Mouse (Mus musculus): ENCODE data around the gene Palm2. TPM values are rescaled to one million over a fixed set of nuclear protein-coding genes. Genes with fewer than 3 reads are reported as not detected.
A peak's percentile ranks its signal among the peaks of the same experiment; 100 is the strongest.

Palm2 gene
- total RNA-seq, 2 experiments from 2014 or later = 45.6 to 56.3 TPM

- DNase-seq (ENCODE audit: low spot score in 2 of 2) = peak; percentile 60 to 73
Observed at GRCm38 (mm10) chr4:57567666-57568206, 133.7 kb downstream of the Palm2 start, which contains the start of gene Pakap. Pakap (plus strand) TSS chr4:57568179.

DNA sequence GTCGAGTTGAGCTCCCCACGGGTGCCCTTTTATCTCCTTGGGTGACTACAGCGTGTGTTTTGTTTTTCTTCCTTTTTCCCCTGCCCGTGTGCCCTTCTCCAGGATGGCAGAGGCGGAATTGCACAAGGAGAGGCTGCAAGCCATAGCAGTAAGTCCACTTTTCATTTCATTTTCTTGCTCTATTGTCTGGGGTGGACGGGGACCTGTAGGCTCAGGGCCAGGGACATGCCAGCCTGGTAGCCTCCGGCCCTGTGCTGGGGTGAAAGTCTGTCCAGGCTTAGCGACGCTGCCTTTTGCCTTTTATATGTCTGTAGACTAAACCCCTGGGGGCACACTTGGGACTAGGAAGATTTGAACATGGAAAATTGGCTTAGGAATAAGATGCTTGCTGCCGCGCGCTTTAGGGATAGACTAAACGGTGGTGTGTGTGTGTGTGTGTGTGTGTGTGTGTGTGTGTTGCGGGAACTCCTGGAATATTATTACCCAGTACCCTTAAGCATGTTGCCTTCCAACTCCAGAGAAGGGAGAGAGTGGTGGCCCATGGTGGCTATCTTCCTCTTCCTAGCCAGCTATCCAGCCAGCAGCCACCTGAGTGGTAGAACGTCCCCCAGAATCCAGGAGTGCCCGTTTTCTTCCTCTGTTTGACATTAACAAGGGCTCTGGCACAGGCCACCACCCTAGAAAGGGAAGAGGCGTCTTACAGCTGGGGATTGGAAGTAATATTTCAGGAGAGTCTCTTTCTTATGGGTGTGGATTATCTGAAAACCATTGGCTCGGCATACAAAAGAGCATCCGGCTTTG, 134.4 kb downstream of the Palm2 start:
- no peak for DNase-seq (ENCODE audit: low spot score in 2 of 2)

- no peak for DNase-seq (ENCODE audit: low spot score in 2 of 2)
Observed at GRCm38 (mm10) chr4:57569069-57569355, 135.0 kb downstream of the Palm2 start.

DNA sequence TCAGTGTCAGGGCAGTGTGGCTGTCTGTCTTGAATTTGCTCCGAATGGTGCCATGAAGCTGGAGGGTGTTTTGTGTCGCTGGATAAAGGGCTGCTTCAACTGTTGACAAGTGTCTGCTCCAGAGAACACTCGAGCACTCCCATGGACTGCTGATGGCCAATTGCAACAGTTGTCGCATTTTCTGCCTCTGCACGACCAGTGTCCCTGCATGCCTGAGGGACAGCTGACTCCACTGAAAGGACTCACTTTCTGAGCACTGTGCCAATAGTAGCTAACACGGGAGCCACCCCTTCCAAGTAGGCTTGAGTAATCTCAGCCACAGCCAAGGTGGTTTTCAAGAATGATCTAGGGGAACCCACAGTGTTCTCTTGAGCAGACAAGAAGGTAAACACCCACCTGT, 135.7 kb downstream of the Palm2 start:
- no peak for DNase-seq (ENCODE audit: low spot score in 2 of 2)

DNA sequence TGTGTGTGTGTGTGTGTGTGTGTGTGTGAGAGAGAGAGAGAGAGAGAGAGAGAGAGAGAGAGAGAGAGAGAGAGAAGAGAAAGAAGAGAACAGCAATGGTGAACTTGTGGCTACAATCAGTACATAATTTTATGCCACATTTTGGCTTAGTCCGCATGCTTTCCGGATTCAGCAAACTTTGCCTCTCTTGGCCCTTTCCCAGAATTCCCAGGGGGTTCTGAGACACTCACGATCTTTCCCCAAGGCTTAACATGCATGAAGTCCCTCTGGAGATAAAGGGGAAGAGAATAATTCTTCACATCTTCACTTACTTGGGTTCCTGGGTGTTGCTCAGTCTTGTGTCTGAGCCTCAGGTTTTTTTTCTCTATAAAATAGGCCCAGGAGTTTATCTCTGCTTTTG, 136.2 kb downstream of the Palm2 start:
- no peak for DNase-seq (ENCODE audit: low spot score in 2 of 2)

- DNase-seq (ENCODE audit: low spot score in 2 of 2) = no peak
Observed at GRCm38 (mm10) chr4:57574181-57574580, 140.1 kb downstream of the Palm2 start.

- DNase-seq (ENCODE audit: low spot score in 2 of 2) = no peak
Observed at GRCm38 (mm10) chr4:57574646-57575045, 140.6 kb downstream of the Palm2 start.

DNA sequence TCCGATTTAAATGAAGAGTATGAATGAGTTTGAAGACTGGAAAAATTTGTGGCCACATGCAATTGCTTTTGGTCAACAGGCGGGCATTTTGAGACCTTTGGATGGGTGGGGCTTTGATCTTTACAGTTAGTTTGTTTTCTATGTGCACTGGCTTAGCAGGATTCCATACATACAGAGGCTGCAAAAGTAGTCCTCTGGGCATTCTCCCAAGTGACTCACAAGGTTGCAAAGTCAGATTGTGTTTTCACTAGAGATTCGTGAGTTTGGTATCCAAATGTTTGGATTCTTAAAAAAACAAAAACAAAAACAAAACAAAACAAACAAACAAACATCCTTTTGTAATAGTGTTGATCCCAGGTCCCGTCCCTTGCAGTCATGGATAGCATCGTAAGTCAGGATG, 141.6 kb downstream of the Palm2 start:
- no peak for DNase-seq (ENCODE audit: low spot score in 2 of 2)

GRCm38 (mm10) chr4:57576095-57576494, 142.0 kb downstream of the Palm2 start:
- no peak for DNase-seq (ENCODE audit: low spot score in 2 of 2)

DNA sequence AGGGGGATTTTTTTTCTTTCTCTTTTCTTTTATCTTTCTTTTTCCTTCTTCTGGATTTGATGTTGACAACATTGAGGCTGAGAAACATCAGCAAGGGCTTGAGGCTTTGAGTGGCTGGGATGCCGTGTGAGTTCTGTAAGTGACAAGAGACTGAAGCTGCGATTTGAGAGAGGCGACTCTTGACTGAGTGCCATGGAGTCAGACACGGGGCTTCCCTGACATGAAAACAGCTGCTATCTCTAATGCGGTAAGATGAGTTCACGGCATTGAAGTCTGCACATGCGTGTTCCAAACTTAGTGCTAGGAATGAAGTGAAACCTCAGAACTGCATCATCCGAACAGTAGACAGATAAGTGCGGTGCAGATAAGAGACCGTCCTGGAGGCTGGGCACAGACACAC, 145.6 kb downstream of the Palm2 start:
- DNase-seq (ENCODE audit: low spot score in 2 of 2) = no peak

DNA sequence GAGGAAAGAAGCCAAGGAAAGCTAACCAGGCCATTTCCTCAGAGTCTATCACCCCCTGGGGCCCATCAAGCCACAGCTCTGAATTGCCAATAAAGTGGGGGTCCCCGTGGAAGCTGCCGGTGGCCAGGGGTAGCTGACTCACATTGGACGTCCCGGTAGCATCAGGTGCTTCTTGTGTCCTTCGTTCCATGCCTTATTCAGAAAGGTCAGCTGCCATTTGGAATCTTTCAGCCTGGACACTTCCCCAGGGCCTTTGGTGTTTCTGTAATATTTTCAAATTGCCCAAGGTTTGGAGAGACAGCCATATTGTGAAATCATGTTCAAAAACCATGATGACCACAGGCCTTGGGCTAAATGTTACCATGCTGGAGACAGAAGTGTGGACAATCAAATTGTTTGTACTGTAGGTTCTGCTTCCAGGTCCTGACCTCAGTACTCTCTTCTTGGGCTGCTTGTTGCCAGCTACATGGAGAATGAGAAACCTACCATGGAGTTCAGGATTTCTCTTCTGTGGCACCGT, 151.3 kb downstream of the Palm2 start:
- DNase-seq (ENCODE audit: low spot score in 2 of 2) = no peak

DNA sequence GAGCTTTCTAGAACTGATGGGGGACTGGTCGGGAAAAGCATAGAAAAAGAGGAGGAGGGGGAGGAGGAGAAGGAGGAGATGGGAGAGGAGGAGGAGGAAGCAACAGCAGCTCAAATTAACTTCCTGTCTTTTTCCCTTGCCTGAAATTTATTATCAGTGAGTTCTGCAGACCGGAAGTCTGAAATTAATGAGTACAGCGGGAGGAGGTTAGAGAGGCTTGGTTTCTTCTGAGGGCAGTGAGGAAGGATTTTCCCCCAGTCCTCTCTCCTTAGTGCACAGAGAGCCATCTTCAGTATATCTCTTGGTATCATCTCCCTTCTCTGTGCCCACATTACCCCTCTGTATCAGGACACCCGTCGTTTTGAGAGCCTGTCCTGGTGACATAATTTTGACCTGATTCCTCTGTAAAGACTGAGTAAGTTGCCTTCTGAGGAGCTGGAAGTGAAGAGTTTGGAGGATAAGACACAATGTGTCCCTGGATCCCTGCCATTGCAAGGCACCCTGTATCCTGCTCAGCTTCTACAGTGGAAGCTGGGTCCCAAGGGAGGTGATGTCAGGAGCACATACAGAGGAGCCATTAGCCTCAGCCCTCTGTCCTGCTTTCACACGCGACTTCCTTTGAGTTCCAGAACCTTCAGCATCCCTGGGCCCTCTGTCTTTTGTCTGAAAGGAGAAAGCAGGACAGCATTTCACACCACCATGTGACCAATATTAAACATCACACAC, 153.0 kb downstream of the Palm2 start:
- DNase-seq (ENCODE audit: low spot score in 2 of 2) = no peak

GRCm38 (mm10) chr4:57588356-57588755, 154.3 kb downstream of the Palm2 start:
- DNase-seq (ENCODE audit: low spot score in 2 of 2) = no peak

GRCm38 (mm10) chr4:57592751-57593150, 158.7 kb downstream of the Palm2 start:
- DNase-seq (ENCODE audit: low spot score in 2 of 2) = no peak

DNA sequence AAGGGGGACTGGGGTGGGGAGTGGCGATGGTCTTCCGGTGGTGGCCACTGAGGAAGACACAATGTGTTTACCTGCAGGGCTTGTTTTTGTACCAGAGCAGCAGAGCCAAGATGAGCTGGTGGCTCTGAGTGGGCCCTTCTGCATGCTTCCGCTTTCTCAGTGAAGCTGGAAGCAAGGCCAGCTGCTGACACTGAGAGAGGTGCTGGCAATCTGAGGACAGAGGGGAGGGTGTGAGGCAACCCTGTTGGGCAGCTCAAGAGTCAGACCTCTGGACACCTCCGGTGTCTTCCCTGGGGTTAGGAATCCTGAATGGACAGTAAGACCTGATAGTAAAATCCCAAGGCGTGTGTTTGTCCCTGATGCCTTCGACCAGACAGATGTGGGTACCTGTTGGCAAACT, 165.9 kb downstream of the Palm2 start:
- no peak for DNase-seq (ENCODE audit: low spot score in 2 of 2)

- no peak for DNase-seq (ENCODE audit: low spot score in 2 of 2)
Observed at GRCm38 (mm10) chr4:57600685-57601457, 166.8 kb downstream of the Palm2 start.

DNA sequence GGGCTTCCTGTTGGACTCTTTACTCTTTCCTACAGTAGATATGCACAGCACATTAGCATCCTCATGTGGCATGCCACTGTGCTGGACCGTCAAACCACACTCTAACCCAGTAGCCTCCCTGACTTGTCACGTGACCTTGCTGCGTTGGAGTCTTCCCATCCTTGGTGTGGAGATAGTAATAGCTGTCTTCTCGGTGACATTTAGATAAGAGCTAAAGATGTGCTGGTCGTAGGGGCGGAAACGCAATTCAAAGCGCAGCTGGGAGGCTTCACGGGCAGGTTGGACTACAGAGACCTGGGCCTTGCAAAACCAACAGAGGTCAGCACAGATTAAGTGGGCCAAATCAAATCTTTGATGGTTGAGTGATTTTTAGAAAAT, 167.4 kb downstream of the Palm2 start:
- no peak for DNase-seq (ENCODE audit: low spot score in 2 of 2)

DNA sequence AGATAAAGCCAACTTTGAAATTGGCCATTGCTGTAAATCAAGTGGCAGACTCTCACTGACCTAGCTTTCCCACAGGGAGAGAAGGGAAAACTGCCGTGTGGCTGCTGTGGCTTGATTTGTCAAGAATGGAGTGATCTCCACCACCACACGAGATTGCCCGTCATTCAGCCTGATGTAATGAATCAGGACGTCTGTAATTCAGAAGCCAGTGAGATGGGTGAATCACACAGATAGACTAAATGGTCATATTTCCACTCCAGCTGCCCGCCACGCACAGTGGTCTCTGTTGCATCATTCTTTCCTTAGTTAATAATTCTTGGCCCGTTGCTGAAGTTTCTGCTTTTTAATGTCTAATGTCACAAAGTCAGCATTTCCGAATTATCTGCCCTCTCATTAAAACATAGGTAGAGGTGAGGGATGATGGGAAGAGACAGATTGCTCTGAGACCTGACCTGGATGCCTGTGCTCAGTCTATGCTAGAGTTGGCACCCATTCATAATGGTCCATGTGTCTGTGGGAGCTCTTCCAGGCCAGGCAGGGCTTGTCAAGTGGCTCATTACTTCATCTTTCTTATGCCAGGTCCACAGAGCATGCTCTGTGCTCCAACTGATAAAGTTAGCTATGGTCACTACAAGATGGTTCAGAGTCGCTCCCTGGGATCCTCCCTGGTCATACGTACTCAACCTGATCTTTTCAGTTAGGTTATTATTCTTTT, 168.0 kb downstream of the Palm2 start:
- no peak for DNase-seq (ENCODE audit: low spot score in 2 of 2)

DNA sequence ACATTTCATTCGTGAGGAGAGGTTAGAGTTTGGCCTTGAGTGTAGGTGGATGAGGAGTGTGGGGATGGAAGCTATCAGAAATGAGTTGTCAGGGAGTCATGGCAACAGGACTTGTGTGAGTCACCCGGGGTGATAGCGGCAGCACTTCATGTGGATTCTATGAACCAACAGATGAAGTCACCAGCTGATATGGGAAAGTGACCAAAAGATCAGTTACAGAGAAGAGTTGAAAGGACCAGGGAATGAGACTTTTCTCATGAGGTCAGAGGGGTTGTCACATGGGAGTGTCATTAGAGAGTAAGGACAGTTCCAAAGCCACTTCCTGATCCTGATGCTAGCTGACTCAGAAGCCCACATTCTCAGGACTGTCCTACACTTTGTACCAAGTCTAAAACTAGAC, 172.2 kb downstream of the Palm2 start:
- DNase-seq (ENCODE audit: low spot score in 2 of 2) = no peak

- DNase-seq (ENCODE audit: low spot score in 2 of 2) = peak; percentile 96 to 97
Observed at GRCm38 (mm10) chr4:57607247-57607942, 173.3 kb downstream of the Palm2 start.

Measured in layer of hippocampus, postnatal 10 days (tissue).